Mouse (Mus musculus) R1 (cell line): ENCODE measurements at regions not wholly inside any gene's neighbourhood (a gene's known extent, or its start where the extent isn't known, plus 50 kb on each side); places are given as distances from the start of the nearest gene placed in this dataset.

Experiments used
- DNase-seq: peaks from one replicate; pipeline ENCODE4 v3.0.0-alpha.2; 2018; ENCODE audit warnings: low read depth, low spot score

GRCm38 (mm10) chrX:122744496-122744895, 285.0 kb downstream of the Gm17521 start:
- no peak for DNase-seq

DNA sequence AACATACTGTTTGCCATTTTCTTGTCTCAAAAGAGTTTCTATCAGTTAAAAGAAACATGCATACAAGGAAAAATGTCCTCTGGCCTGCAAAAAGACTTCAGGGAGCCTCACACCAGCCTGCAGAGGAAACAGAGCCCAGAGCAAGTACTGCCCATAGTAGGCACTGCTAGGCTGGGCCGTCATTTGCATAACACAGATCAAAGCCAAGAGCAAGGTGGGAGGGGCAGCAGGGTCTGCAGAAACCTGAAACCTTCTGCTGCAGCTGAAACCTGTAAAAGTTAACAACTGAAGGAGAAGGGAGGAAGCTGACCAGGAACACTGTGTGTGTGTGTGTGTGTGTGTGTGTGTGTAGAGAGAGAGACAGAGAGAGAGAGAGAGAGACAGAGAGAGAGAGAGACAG, 309.5 kb downstream of the Gm17521 start:
- peak; percentile 27 for DNase-seq
